ENCODE assay signal across 8 mouse cellular contexts in the genomic region with DNA sequence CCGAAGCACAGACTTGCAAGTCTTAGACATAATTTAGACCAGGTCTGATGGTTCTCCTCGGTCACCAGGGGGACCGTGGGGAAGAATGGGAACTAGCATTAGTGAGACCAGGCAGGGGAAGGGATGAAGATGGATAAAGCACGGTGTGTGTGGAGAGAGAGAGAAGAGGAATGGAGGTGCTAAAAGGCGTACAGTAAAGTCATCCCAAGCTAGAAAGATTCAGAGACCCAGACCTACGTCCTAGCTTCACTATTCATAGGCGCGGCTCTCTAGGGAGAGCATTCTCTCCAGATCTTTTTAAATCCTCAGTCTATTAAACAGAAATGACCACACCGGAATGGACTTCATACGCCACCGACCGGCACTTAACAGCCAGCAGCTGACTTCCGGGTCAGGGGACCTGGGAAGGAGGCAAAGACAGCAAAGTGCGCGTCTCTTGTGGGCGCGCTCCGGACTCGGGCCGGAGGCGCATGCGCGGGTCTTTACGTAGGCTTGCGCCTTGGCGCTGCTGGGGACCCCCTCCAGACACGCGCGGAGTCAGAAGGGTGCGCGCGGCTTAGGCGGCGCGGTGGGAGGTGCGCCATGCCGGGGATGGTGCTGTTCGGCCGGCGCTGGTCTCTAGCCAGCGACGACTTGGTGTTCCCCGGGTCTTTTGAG. TPM values are rescaled to one million over a fixed set of nuclear protein-coding genes. Genes with fewer than 3 reads are reported as not detected.
A peak's percentile ranks its signal among the peaks of the same experiment; 100 is the strongest.
DNase-seq lines count a peak whose midpoint lies in the region; ATAC-seq lines count a peak whose summit lies in the region.

A gene (plus strand): TSS at position 485 of the 657 bp plus-strand sequence.

- no peaks in the 10 kb centered on the region for H3K27me3 ChIP-seq in heart, embryonic 14.5 days (ENCODE audit: control insufficient read depth, insufficient read depth, low read length)
- H3K27me3 ChIP-seq in liver, embryonic 13.5 days = 0 out of 2 replicates have a peak, but pooled peaks cover 5% of the 10 kb centered on the region
- H3K27me3 ChIP-seq in stomach, embryonic 16.5 days (ENCODE audit: control insufficient read depth, insufficient read depth, low read length) = no peaks in the 10 kb centered on the region

- H3K27ac ChIP-seq in brown adipose tissue, adult 24 weeks (replicated peaks; ENCODE audit: low read depth, low read length) = peak within 1 kb of the TSS; percentile 19; the same call in 1 of the 2 replicates
- H3K27ac ChIP-seq in heart, embryonic 14.5 days (replicated peaks in 1 of 2; ENCODE audit: control insufficient read depth in 1 of 2, insufficient read depth in 1 of 2, low read depth in 2 of 2, low read length in 2 of 2) = peak within 1 kb of the TSS; percentile 13 to 60
- peak within 1 kb of the TSS; percentile 66 for H3K27ac ChIP-seq in liver, embryonic 13.5 days
- H3K27ac ChIP-seq in stomach, embryonic 16.5 days (ENCODE audit: low read length) = no peak within 1 kb of the TSS

- peak within 1 kb of the TSS; percentile 80 for H3K9ac ChIP-seq in heart, embryonic 14.5 days (ENCODE audit: low read length)
- H3K9ac ChIP-seq in liver, embryonic 13.5 days = peak within 1 kb of the TSS; percentile 89
- peak within 1 kb of the TSS; percentile 80 for H3K9ac ChIP-seq in stomach, embryonic 16.5 days (ENCODE audit: low read length)

- WGBS in heart, embryonic 14.5 days = 3% methylated on average over 43 of the region's 43 CpGs
- WGBS in liver, embryonic 13.5 days (ENCODE audit: insufficient replicate concordance) = 4% methylated on average over 43 of the region's 43 CpGs
- WGBS in stomach, embryonic 16.5 days = 2% methylated on average over 43 of the region's 43 CpGs

- DNase-seq in CD4-positive, CD25-positive, alpha-beta regulatory T cell, adult 2 months (ENCODE audit: low read depth, low spot score) = peak; percentile 91
- DNase-seq in fibroblast of lung, adult 2 months (ENCODE audit: low read depth) = peak; percentile 53
- peak; percentile 93 for DNase-seq in kidney, postnatal 14 days
- DNase-seq in liver, embryonic 13.5 days = peak; percentile 86
- DNase-seq in neural tube, embryonic 10.5 days (ENCODE audit: extremely low spot score, low spot score) = peak; percentile 87

- peaks cover 21% of the 10 kb centered on the region for H3K36me3 ChIP-seq in heart, embryonic 14.5 days (ENCODE audit: control insufficient read depth, insufficient read depth, low read length)
- H3K36me3 ChIP-seq in liver, embryonic 13.5 days = peaks cover 28% of the 10 kb centered on the region
- no peaks in the 10 kb centered on the region for H3K36me3 ChIP-seq in stomach, embryonic 16.5 days (ENCODE audit: control insufficient read depth, insufficient read depth, low read length)

- peaks cover 3% of the 10 kb centered on the region; the same call in 1 of the 2 replicates for H3K4me1 ChIP-seq in brown adipose tissue, adult 24 weeks (ENCODE audit: control insufficient read depth, insufficient read depth, insufficient read length, low read length)
- peaks cover 3 to 13% of the 10 kb centered on the region in 2 experiments; a peak in 2 of 4 replicates for H3K4me1 ChIP-seq in heart, embryonic 14.5 days (ENCODE audit: control insufficient read depth in 2 of 2, insufficient read depth in 2 of 2, low read length in 2 of 2)
- peaks cover 41% of the 10 kb centered on the region for H3K4me1 ChIP-seq in liver, embryonic 13.5 days (replicated peaks)
- peaks cover 12% of the 10 kb centered on the region for H3K4me1 ChIP-seq in stomach, embryonic 16.5 days (ENCODE audit: control insufficient read depth, insufficient read depth, low read length)

- H3K4me3 ChIP-seq in brown adipose tissue, adult 24 weeks (ENCODE audit: insufficient read depth, low read depth, low read length) = peak within 1 kb of the TSS; percentile 65
- peak within 1 kb of the TSS; percentile 66 to 74 for H3K4me3 ChIP-seq in heart, embryonic 14.5 days (ENCODE audit: control insufficient read depth in 1 of 2, insufficient read depth in 1 of 2, low read depth in 1 of 2, low read length in 2 of 2)
- H3K4me3 ChIP-seq in liver, embryonic 13.5 days (replicated peaks) = peak within 1 kb of the TSS; percentile 86
- peak within 1 kb of the TSS; percentile 82 for H3K4me3 ChIP-seq in stomach, embryonic 16.5 days (replicated peaks; ENCODE audit: low read length)

- H3K9me3 ChIP-seq in heart, embryonic 14.5 days (ENCODE audit: control insufficient read depth, low read length) = no peaks in the 10 kb centered on the region
- H3K9me3 ChIP-seq in liver, embryonic 13.5 days (replicated peaks) = no peaks in the 10 kb centered on the region
- no peaks in the 10 kb centered on the region for H3K9me3 ChIP-seq in stomach, embryonic 16.5 days (replicated peaks; ENCODE audit: control insufficient read depth, low read length)

- peak; percentile 89 for ATAC-seq in heart, embryonic 14.5 days (ENCODE audit: insufficient number of reproducible peaks, insufficient read depth, low FRiP score, low read depth)
- ATAC-seq in liver, embryonic 13.5 days (ENCODE audit: low read depth) = peak; percentile 94
- peak; percentile 94 for ATAC-seq in stomach, embryonic 16.5 days (ENCODE audit: insufficient read depth, low FRiP score)

- peak within 1 kb of the TSS; percentile 88 for H3K4me2 ChIP-seq in heart, embryonic 14.5 days (ENCODE audit: low read length)
- H3K4me2 ChIP-seq in liver, embryonic 13.5 days = peak within 1 kb of the TSS; percentile 86
- peak within 1 kb of the TSS; percentile 97 for H3K4me2 ChIP-seq in stomach, embryonic 16.5 days (ENCODE audit: low read depth, low read length)

RNA-seq across cellular contexts. Expression of the gene that starts here (rescaled TPM):
- polyA plus RNA-seq in brown adipose tissue, adult 24 weeks (2012; ENCODE audit: insufficient read depth, insufficient read length, missing spikeins) = 3.7 and 4.8 TPM in 2 replicates
- 10.8 TPM in 2 replicates for polyA plus RNA-seq in heart, embryonic 14.5 days (2014; fragmentation: Nextera tagmentation; extraction: Ambion mirVana)
- 8.8 and 9.2 TPM in 2 replicates for polyA plus RNA-seq in liver, embryonic 13.5 days (2015; fragmentation: Nextera tagmentation; extraction: Ambion mirVana)
- 10.3 and 11.5 TPM in 2 replicates for polyA plus RNA-seq in stomach, embryonic 16.5 days (2015; fragmentation: Nextera tagmentation; extraction: Ambion mirVana)
